Mouse (Mus musculus): ENCODE measurements around the gene Mat2b.

The Mat2b gene

DNA sequence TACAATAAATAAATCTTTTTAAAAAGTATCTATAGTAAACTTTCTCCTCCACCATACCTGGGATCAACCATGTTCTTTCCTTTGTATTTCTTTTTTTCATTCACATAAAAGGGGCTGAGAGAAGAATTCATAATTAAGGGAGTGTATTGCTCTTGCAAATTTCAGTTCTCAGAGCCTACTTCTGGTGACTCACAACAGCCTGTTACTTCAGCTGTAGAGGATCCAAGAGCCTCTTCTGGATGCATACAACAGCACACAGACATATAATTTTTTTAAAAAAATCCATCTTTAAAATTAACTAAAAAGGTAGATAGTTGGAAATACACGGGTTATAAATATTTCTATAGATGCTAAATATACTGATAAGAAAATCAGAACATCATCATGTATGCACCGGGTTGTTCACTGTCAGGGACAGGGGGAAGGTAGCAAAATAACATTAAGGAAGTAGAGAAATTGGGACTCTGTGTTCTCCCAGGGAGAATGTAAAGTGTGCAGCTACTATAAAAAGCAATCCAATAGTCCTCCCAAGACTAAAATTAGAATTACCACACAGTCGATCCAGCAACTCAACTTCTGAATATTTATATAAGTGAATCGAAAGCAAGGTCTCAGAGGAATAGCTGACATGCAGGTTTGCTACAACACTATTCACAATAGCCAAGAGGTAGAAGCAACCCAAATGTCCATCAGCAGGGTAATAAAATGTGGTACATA, 19.8 kb downstream of the Mat2b start:
- no peak for DNase-seq (ENCODE audit: low read depth, low spot score)

DNA sequence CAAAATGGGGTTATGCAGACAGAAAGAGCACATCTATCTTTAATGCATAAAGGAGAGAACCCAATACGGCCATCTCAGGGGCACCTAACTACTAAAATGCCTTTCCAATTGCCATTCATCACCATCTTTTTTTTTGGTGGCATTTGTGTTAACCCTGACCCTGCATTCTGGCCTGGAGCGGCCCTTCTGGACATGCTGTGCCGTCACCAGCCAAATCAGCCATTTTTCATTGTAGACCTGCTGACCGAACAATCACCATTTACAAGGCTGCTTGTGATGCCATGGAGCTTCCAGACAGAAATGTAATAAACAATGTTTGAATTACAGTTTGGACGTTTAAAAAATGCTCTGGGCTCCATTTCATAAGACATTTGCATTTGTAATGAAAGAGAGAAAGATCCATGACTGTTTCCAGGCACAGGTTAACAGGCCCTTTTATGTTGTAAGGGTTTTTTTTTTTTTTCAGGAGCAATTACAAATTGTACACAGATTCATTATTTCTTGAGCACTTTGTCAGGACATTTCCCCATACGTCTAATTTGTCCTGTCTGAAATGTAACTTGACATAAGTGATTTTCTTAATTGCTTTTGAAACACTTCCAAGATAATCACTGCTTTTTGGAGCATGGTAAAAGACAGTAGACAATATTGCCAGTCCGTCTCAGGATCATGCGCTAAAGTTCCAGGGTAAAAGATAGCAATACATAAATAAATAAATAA, 45.1 kb downstream of the Mat2b start:
- DNase-seq (ENCODE audit: low read depth, low spot score): no peak

DNA sequence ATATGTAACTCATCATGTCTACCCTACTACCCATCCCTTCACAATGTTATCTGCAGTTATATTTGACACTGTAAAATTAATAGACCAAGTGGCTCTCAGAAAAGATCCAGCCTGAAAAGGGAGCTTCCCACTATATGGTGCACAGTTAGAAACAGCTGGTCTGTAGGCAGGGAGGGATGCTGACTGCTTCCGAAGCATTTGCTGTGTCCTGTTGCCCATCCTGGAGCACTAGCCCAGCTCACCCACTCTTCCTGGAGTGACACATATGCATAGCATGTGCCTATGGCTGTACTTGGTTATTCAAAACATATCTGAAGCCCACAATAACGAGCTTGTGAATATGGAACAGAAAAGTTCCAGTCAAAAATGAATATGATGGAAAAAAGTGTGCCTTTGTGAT, 47.8 kb downstream of the Mat2b start:
- DNase-seq (ENCODE audit: low read depth, low spot score): no peak

Measured in CD4-positive helper T cell, adult 2 months (primary cell).